Mouse (Mus musculus): Measurements from ENCODE around the gene Mettl8. TPM values are rescaled to one million over a fixed set of nuclear protein-coding genes. Genes with fewer than 3 reads are reported as not detected.
A peak's percentile ranks its signal among the peaks of the same experiment; 100 is the strongest.

Gene Mettl8
- polyA plus RNA-seq, 1 experiment = 18.9 TPM

DNA sequence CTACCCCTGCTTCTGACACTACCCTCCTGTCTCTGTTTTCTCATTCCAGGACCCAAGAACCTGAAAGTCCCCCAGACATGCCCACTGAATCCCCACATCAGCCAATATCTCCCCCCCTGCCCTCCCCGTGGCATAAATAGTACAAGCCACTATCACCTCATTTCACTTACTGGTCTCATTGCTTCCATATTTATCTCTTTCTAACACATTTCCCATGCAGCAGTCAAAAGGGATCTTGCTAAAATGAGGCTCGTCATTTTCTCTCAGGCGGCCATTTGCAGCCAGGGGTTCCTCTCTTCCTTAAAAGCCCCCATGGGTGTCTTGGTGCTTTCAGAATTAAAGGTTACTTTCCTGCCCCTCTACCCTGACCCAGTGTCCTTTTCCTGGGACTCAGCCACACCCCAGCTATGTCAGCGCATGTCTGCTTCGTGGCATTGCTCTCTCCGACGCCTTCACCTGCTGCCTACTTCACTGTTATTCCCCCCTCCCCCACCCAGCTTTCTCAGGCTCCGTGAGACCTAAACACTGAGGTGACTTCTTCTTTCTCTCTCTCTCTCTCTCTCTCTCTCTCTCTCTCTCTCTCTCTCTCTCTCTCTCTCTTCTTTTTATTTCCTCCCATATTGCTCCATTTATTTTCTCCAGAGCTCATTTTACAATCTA, 134.3 kb downstream of the Mettl8 start:
- 35% methylated on average over 8 of the region's 8 CpGs for WGBS
- Histone ChIP-seq H3K27ac (ENCODE audit: control insufficient read depth, insufficient read depth, low read length) (no peak overlapping the region), H3K4me3 (ENCODE audit: control insufficient read depth, insufficient read depth, low read length) (no peak overlapping the region), H3K27me3 (ENCODE audit: control insufficient read depth, insufficient read depth, low read length) (no peaks in the 10 kb centered on the region), H3K4me1 (replicated peaks; ENCODE audit: control insufficient read depth, insufficient read depth, low read length) (peaks cover 36% of the 10 kb centered on the region), H3K36me3 (ENCODE audit: control insufficient read depth, insufficient read depth, low read length) (no peaks in the 10 kb centered on the region)
- no peak for TF ChIP-seq CTCF (IDR thresholded peaks at IDR 0.05; ENCODE audit: borderline replicate concordance, control insufficient read depth, extremely low read depth, insufficient read depth, low read length, poor library complexity)
- TF ChIP-seq POLR2A (IDR thresholded peaks at IDR 0.05; ENCODE audit: control insufficient read depth, extremely low read depth, insufficient read depth, low read length, poor library complexity) = no peak
- DNase-seq = no peak

- Histone ChIP-seq H3K4me1 (replicated peaks; ENCODE audit: control insufficient read depth, insufficient read depth, low read length) (peaks cover 36% of the 10 kb centered on the region), H3K4me3 (ENCODE audit: control insufficient read depth, insufficient read depth, low read length) (no peak overlapping the region)
- WGBS = 34% methylated on average over 2 of the region's 2 CpGs
These were observed 135.4 kb downstream of the Mettl8 start for GRCm38 (mm10) chr2:70919913-70920522.

DNA sequence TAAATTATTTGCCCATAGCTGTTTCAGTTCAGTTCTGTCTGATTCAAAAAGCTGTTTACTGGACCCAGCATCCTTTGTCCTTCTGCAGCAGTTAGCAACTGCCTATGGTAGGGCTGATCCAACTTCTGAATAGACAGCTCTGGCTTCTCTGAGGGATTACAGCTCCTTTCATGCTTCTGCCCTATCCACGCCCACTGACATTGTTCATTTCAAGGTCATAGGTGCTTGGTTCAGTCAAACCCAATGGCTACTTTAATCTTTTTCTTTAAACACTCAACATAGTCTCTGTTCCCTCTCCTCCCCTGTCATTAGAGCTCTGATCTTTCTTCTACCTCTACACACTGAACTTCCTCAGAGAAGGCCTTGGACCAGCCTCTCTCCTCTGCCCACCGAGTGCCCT, 136.9 kb downstream of the Mettl8 start:
- no peak for DNase-seq
- Histone ChIP-seq H3K36me3 (ENCODE audit: control insufficient read depth, insufficient read depth, low read length) (no peaks in the 10 kb centered on the region), H3K4me1 (replicated peaks; ENCODE audit: control insufficient read depth, insufficient read depth, low read length) (peaks cover 36% of the 10 kb centered on the region), H3K4me3 (ENCODE audit: control insufficient read depth, insufficient read depth, low read length) (no peak overlapping the region), H3K27ac (ENCODE audit: control insufficient read depth, insufficient read depth, low read length) (no peak overlapping the region), H3K27me3 (ENCODE audit: control insufficient read depth, insufficient read depth, low read length) (no peaks in the 10 kb centered on the region)
- 100% methylated on average over 2 of the region's 2 CpGs for WGBS
- TF ChIP-seq CTCF (IDR thresholded peaks at IDR 0.05; ENCODE audit: borderline replicate concordance, control insufficient read depth, extremely low read depth, insufficient read depth, low read length, poor library complexity) = no peak
- no peak for TF ChIP-seq POLR2A (IDR thresholded peaks at IDR 0.05; ENCODE audit: control insufficient read depth, extremely low read depth, insufficient read depth, low read length, poor library complexity)

More at GRCm38 (mm10) chr2:70919913-70920522, 135.4 kb downstream of the Mettl8 start:
- TF ChIP-seq CTCF (IDR thresholded peaks at IDR 0.05; ENCODE audit: borderline replicate concordance, control insufficient read depth, extremely low read depth, insufficient read depth, low read length, poor library complexity) (no peak), POLR2A (IDR thresholded peaks at IDR 0.05; ENCODE audit: control insufficient read depth, extremely low read depth, insufficient read depth, low read length, poor library complexity) (no peak)
- no peak overlapping the region for H3K27ac ChIP-seq (ENCODE audit: control insufficient read depth, insufficient read depth, low read length)
- DNase-seq = peak; percentile 55
- no peaks in the 10 kb centered on the region for H3K36me3 ChIP-seq (ENCODE audit: control insufficient read depth, insufficient read depth, low read length)
- H3K27me3 ChIP-seq (ENCODE audit: control insufficient read depth, insufficient read depth, low read length) = no peaks in the 10 kb centered on the region

Other genes starting within 250 kb of the Mettl8 start
- gene Tlk1, start 229.9 kb downstream of the Mettl8 start, polyA plus RNA-seq (2012; rRNA removed) = 24.6 and 25.4 TPM in 2 replicates
- 10.2 and 12.0 TPM in 2 replicates for gene Dcaf17, start 255 bp downstream of the Mettl8 start, polyA plus RNA-seq (2012; rRNA removed)
- gene Cybrd1, start 62.3 kb upstream of the Mettl8 start, polyA plus RNA-seq (2012; rRNA removed) = 2.3 and 3.1 TPM in 2 replicates
- 22.8 and 26.2 TPM in 2 replicates for gene Dync1i2, start 156.1 kb upstream of the Mettl8 start, polyA plus RNA-seq (2012; rRNA removed)

Measured in thymus, adult 2 months (tissue).